8 mouse cellular contexts compared by ENCODE assay signal in the genomic region with DNA sequence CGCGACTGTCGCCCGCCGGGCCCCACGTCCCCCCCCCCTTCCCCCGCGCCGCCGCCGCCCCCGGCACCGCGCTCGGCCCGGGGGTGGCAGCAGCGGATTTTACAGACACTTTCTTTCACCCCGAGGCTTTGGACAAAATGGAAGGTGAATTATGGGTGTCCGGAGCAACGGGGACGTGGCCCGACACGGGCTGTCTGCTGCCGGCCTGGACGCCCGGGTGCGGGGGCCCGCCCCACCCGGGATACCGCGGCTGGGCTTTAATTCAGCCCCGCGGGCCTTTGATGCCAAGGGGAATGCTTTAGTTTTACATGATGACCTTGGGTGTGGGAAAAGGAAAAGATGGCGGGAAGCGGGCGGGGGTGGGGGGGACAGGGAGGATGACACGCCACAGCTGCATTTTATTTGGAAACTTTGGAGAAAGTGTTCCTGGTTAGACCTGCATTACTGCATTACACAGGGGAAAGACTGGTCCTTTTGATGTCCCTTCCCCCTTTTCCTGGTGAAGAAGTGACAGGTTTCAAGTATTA. TPM values are rescaled to one million over a fixed set of nuclear protein-coding genes. Genes with fewer than 3 reads are reported as not detected.
A peak's percentile ranks its signal among the peaks of the same experiment; 100 is the strongest.
DNase-seq lines count a peak whose midpoint lies in the region; ATAC-seq and TF ChIP-seq lines count a peak whose summit lies in the region.

No protein-coding gene starts in this region.

- no peaks in the 10 kb centered on the region for H3K36me3 ChIP-seq in lung, postnatal 0 days (ENCODE audit: insufficient read depth, low read length)
- H3K36me3 ChIP-seq in forebrain, embryonic 13.5 days (ENCODE audit: poor library complexity, severe bottlenecking), result peaks cover 18% of the 10 kb centered on the region
- H3K36me3 ChIP-seq in limb, embryonic 10.5 days, result peaks cover 28% of the 10 kb centered on the region
- no peaks in the 10 kb centered on the region for H3K36me3 ChIP-seq in neural tube, embryonic 11.5 days (ENCODE audit: control insufficient read depth, insufficient read depth, low read length)

- no peaks in the 10 kb centered on the region for H3K4me1 ChIP-seq in lung, postnatal 0 days (ENCODE audit: insufficient read depth, low read depth, low read length)
- 0 out of 2 replicates have a peak, but pooled peaks cover 7% of the 10 kb centered on the region for H3K4me1 ChIP-seq in forebrain, embryonic 13.5 days
- peaks cover 4% of the 10 kb centered on the region; the same call in 1 of the 2 replicates for H3K4me1 ChIP-seq in limb, embryonic 10.5 days
- no peaks in the 10 kb centered on the region for H3K4me1 ChIP-seq in neural tube, embryonic 11.5 days (ENCODE audit: control insufficient read depth, insufficient read depth, low read length)

- TF ChIP-seq CTCF in lung, postnatal 0 days (IDR thresholded peaks at IDR 0.05), result no peak

- no peak for DNase-seq in lung, postnatal 0 days (ENCODE audit: low spot score)
- DNase-seq in lung, postnatal 25 days (ENCODE audit: low spot score), result no peak
- DNase-seq in adrenal gland, postnatal 25 days, result peak; percentile 24
- DNase-seq in limb, embryonic 10.5 days (ENCODE audit: low spot score), result no peak
- peak; percentile 19 for DNase-seq in neural tube, embryonic 11.5 days (ENCODE audit: low spot score)
- DNase-seq in gastrocnemius, adult 18-20 months (ENCODE audit: low spot score), result no peak
- DNase-seq in right cerebral cortex, postnatal 14 days, result no peak

- ATAC-seq in lung, postnatal 0 days, result no peak
- ATAC-seq in forebrain, embryonic 13.5 days, result no peak
- ATAC-seq in neural tube, embryonic 11.5 days (ENCODE audit: insufficient read depth, low FRiP score, low TSS enrichment), result 0 out of 2 replicates have a peak, but pooled peaks have one; percentile 5

- H3K9me3 ChIP-seq in lung, postnatal 0 days (ENCODE audit: low read length), result no peaks in the 10 kb centered on the region
- no peaks in the 10 kb centered on the region for H3K9me3 ChIP-seq in forebrain, embryonic 13.5 days (replicated peaks)
- no peaks in the 10 kb centered on the region for H3K9me3 ChIP-seq in limb, embryonic 10.5 days (replicated peaks)
- no peaks in the 10 kb centered on the region for H3K9me3 ChIP-seq in neural tube, embryonic 11.5 days (ENCODE audit: control insufficient read depth, low read length)

- H3K9ac ChIP-seq in lung, postnatal 0 days (replicated peaks; ENCODE audit: low read depth), result peak overlapping the region; percentile 51
- H3K9ac ChIP-seq in forebrain, embryonic 13.5 days, result peak overlapping the region; percentile 95
- H3K9ac ChIP-seq in neural tube, embryonic 11.5 days (ENCODE audit: low read length), result peak overlapping the region; percentile 97

- H3K4me2 ChIP-seq in lung, postnatal 0 days (replicated peaks; ENCODE audit: low read depth, low read length), result peak overlapping the region; percentile 62
- peak overlapping the region; percentile 58 for H3K4me2 ChIP-seq in forebrain, embryonic 13.5 days
- peak overlapping the region; percentile 53 for H3K4me2 ChIP-seq in neural tube, embryonic 11.5 days (ENCODE audit: low read depth)

- H3K27ac ChIP-seq in lung, postnatal 0 days (ENCODE audit: low read length), result peak overlapping the region; percentile 72
- H3K27ac ChIP-seq in forebrain, embryonic 13.5 days, result peak overlapping the region; percentile 98
- peak overlapping the region; percentile 98 for H3K27ac ChIP-seq in limb, embryonic 10.5 days
- H3K27ac ChIP-seq in neural tube, embryonic 11.5 days (ENCODE audit: low read depth, low read length), result peak overlapping the region; percentile 98

- 13% methylated on average over 15 of the region's 37 CpGs for WGBS in lung, postnatal 0 days
- WGBS in forebrain, embryonic 13.5 days, result 21% methylated on average over 24 of the region's 37 CpGs
- 21% methylated on average over 28 of the region's 37 CpGs for WGBS in limb, embryonic 10.5 days
- WGBS in neural tube, embryonic 11.5 days, result 17% methylated on average over 36 of the region's 37 CpGs

- no peaks in the 10 kb centered on the region for H3K27me3 ChIP-seq in lung, postnatal 0 days (replicated peaks; ENCODE audit: insufficient read depth, low read length)
- H3K27me3 ChIP-seq in forebrain, embryonic 13.5 days, result no peaks in the 10 kb centered on the region
- peaks cover 29% of the 10 kb centered on the region for H3K27me3 ChIP-seq in limb, embryonic 10.5 days (ENCODE audit: low read depth, poor library complexity, severe bottlenecking)
- no peaks in the 10 kb centered on the region for H3K27me3 ChIP-seq in neural tube, embryonic 11.5 days (ENCODE audit: control insufficient read depth, insufficient read depth, low read length)

- TF ChIP-seq EP300 in lung, postnatal 0 days (IDR thresholded peaks at IDR 0.05), result no peak

- peak overlapping the region; percentile 59 for H3K4me3 ChIP-seq in lung, postnatal 0 days (ENCODE audit: low read depth, low read length)
- H3K4me3 ChIP-seq in forebrain, embryonic 13.5 days, result peak overlapping the region; percentile 69
- peak overlapping the region; percentile 77 for H3K4me3 ChIP-seq in limb, embryonic 10.5 days
- H3K4me3 ChIP-seq in neural tube, embryonic 11.5 days (ENCODE audit: low read depth, low read length), result peak overlapping the region; percentile 76

RNA-seq across cellular contexts. Expression of a gene that starts 1.3 kb away (rescaled TPM):
- polyA plus RNA-seq in lung, postnatal 0 days (2015; fragmentation: Nextera tagmentation; extraction: Ambion mirVana), result 57.1 and 64.4 TPM in 2 replicates
- total RNA-seq in adrenal gland, postnatal 25 days (2021), result 175 and 193 TPM in 2 replicates
- 789 and 790 TPM in 2 replicates for polyA plus RNA-seq in forebrain, embryonic 13.5 days (2015; fragmentation: Nextera tagmentation; extraction: Ambion mirVana)
- polyA plus RNA-seq in limb, embryonic 10.5 days (2016; fragmentation: Nextera tagmentation; extraction: Ambion mirVana), result 681 and 775 TPM in 2 replicates
- 608 and 609 TPM in 2 replicates for polyA plus RNA-seq in neural tube, embryonic 11.5 days (2014; fragmentation: Nextera tagmentation; extraction: Ambion mirVana)
- 10 to 100 TPM in 1 of 2 experiments, 1 to 10 TPM in 1; 8.1 to 12.8 TPM for total RNA-seq in gastrocnemius, adult 18-20 months (2021)

Comparison
In these comparisons a context has a peak if more than half of its experiments do, and no peak if none do; other contexts are left out.
1. DNase-seq: peak in adrenal gland, postnatal 25 days (single experiment) and neural tube, embryonic 11.5 days (single experiment); none in lung, postnatal 0 days (single experiment), lung, postnatal 25 days (single experiment), limb, embryonic 10.5 days (single experiment), gastrocnemius, adult 18-20 months (single experiment) and right cerebral cortex, postnatal 14 days (single experiment).
2. Peak in every context shown above with its lines, with median percentiles within 50 percentile points of each other: H3K27ac ChIP-seq, H3K4me2 ChIP-seq, H3K4me3 ChIP-seq and H3K9ac ChIP-seq.